12 mouse cellular contexts compared by ENCODE assay signal in the genomic region with DNA sequence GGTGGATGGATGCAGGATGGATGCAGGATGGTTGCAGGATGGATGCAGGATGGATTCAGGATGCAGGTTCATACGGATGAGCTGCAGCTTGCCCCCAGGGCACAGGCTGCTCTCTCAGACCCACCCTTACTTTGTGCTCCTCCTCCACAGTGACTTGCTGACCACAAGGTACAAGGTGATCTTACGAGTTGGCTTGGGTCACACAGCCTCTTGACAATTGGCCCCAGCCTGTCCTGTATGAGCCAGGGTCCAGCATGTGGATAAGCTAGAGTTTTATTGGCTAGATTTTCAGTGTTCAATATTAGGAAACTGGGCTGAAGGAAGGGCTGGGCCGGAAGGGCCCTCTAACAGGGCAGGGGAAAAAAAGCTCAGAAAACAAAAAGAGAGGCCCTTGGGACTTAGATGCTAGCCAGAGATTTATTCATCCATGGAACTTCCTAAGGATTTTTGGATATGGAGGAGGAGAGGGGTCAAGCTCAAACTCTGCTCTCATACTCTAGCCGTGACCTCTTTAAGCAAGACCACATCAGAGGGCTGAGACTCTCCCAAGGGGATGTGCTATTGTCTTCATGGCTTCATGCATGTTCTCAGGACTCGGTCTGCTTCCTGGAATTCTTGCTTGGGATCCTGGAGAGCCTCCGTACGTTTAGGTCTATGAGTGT.
A peak's percentile ranks its signal among the peaks of the same experiment; 100 is the strongest.
DNase-seq lines count a peak whose midpoint lies in the region; ATAC-seq and TF ChIP-seq lines count a peak whose summit lies in the region.
"Had no signal": no experiment of that assay in that cellular context is flagged by ENCODE, and none has a peak within 500 bp of the region (broad histone marks: within the 10 kb centered on the region; RNA-seq: fewer than 3 reads in every experiment).

No protein-coding gene starts in this region.

- WGBS in hindbrain, embryonic 15.5 days: 71% methylated on average over 7 of the region's 7 CpGs
- 70% methylated on average over 7 of the region's 7 CpGs for WGBS in hindbrain, embryonic 14.5 days
- WGBS in midbrain, embryonic 10.5 days: 69% methylated on average over 7 of the region's 7 CpGs
- WGBS in midbrain, embryonic 14.5 days: 70% methylated on average over 7 of the region's 7 CpGs
- 63% methylated on average over 7 of the region's 7 CpGs for WGBS in heart, postnatal 0 days

- H3K4me1 ChIP-seq in hindbrain, embryonic 15.5 days (replicated peaks): peaks cover 23% of the 10 kb centered on the region
- peaks cover 8% of the 10 kb centered on the region; the same call in 1 of the 2 replicates for H3K4me1 ChIP-seq in hindbrain, embryonic 14.5 days (replicated peaks; ENCODE audit: control insufficient read depth, insufficient read depth, low read length)
- peaks cover 50% of the 10 kb centered on the region for H3K4me1 ChIP-seq in midbrain, embryonic 10.5 days
- H3K4me1 ChIP-seq in midbrain, embryonic 14.5 days (ENCODE audit: control insufficient read depth, insufficient read depth, low read length): peaks cover 14% of the 10 kb centered on the region
- peaks cover 45% of the 10 kb centered on the region for H3K4me1 ChIP-seq in heart, postnatal 0 days (ENCODE audit: control insufficient read depth, insufficient read depth)

- no peak for DNase-seq in hindbrain, embryonic 14.5 days (ENCODE audit: low spot score)
- no peak for DNase-seq in midbrain, embryonic 10.5 days (ENCODE audit: low spot score)
- no peak for DNase-seq in midbrain, embryonic 14.5 days
- DNase-seq in heart, postnatal 0 days (ENCODE audit: low spot score): no peak
- DNase-seq in kidney, postnatal 25 days: peak; percentile 25 to 63
- DNase-seq in retina, postnatal 1 day: no peak
- no peak for DNase-seq in adrenal gland, postnatal 36 days
- DNase-seq: cerebellum, adult 9-11 months; layer of hippocampus, adult 9-11 months; thymus, adult 18-20 months had no signal

- no peaks in the 10 kb centered on the region for H3K9me3 ChIP-seq in hindbrain, embryonic 15.5 days
- no peaks in the 10 kb centered on the region for H3K9me3 ChIP-seq in hindbrain, embryonic 14.5 days (ENCODE audit: control insufficient read depth, low read length)
- no peaks in the 10 kb centered on the region for H3K9me3 ChIP-seq in midbrain, embryonic 10.5 days (replicated peaks)
- no peaks in the 10 kb centered on the region for H3K9me3 ChIP-seq in midbrain, embryonic 14.5 days (ENCODE audit: control insufficient read depth, low read length)
- H3K9me3 ChIP-seq in heart, postnatal 0 days (replicated peaks; ENCODE audit: control insufficient read depth, low read length): no peaks in the 10 kb centered on the region

- peak; percentile 71 for TF ChIP-seq EP300 in heart, postnatal 0 days (IDR thresholded peaks at IDR 0.05; ENCODE audit: low read depth)

- no peaks in the 10 kb centered on the region for H3K36me3 ChIP-seq in hindbrain, embryonic 15.5 days
- H3K36me3 ChIP-seq in hindbrain, embryonic 14.5 days (replicated peaks; ENCODE audit: control insufficient read depth, insufficient read depth): no peaks in the 10 kb centered on the region
- no peaks in the 10 kb centered on the region for H3K36me3 ChIP-seq in midbrain, embryonic 10.5 days
- no peaks in the 10 kb centered on the region for H3K36me3 ChIP-seq in midbrain, embryonic 14.5 days (ENCODE audit: control insufficient read depth, insufficient read depth, low read length)
- H3K36me3 ChIP-seq in heart, postnatal 0 days (replicated peaks; ENCODE audit: control insufficient read depth, insufficient read depth, low read length): no peaks in the 10 kb centered on the region

- no peak overlapping the region for H3K4me2 ChIP-seq in hindbrain, embryonic 15.5 days
- H3K4me2 ChIP-seq in hindbrain, embryonic 14.5 days (replicated peaks): no peak overlapping the region
- H3K4me2 ChIP-seq in midbrain, embryonic 14.5 days (ENCODE audit: low read length): no peak overlapping the region
- H3K4me2 ChIP-seq in heart, postnatal 0 days (ENCODE audit: low read depth, low read length): no peak overlapping the region

- no peak overlapping the region for H3K4me3 ChIP-seq in hindbrain, embryonic 15.5 days
- no peak overlapping the region for H3K4me3 ChIP-seq in hindbrain, embryonic 14.5 days (replicated peaks; ENCODE audit: low read length)
- no peak overlapping the region for H3K4me3 ChIP-seq in midbrain, embryonic 10.5 days
- H3K4me3 ChIP-seq in midbrain, embryonic 14.5 days (replicated peaks; ENCODE audit: low read depth, low read length): no peak overlapping the region
- no peak overlapping the region for H3K4me3 ChIP-seq in heart, postnatal 0 days (ENCODE audit: low read depth, low read length)

- H3K27me3 ChIP-seq in hindbrain, embryonic 15.5 days: no peaks in the 10 kb centered on the region
- no peaks in the 10 kb centered on the region for H3K27me3 ChIP-seq in hindbrain, embryonic 14.5 days (ENCODE audit: control insufficient read depth, insufficient read depth, low read length)
- H3K27me3 ChIP-seq in midbrain, embryonic 10.5 days (ENCODE audit: low read depth, poor library complexity, severe bottlenecking): peaks cover 30% of the 10 kb centered on the region
- H3K27me3 ChIP-seq in midbrain, embryonic 14.5 days (ENCODE audit: control insufficient read depth, insufficient read depth, low read length): no peaks in the 10 kb centered on the region
- no peaks in the 10 kb centered on the region for H3K27me3 ChIP-seq in heart, postnatal 0 days (ENCODE audit: control insufficient read depth, insufficient read depth, low read length)

- no peak for ATAC-seq in hindbrain, embryonic 15.5 days (ENCODE audit: low FRiP score, low read depth)
- ATAC-seq in hindbrain, embryonic 14.5 days (ENCODE audit: low FRiP score): no peak
- ATAC-seq in midbrain, embryonic 14.5 days (ENCODE audit: low FRiP score, low TSS enrichment): no peak
- ATAC-seq in heart, postnatal 0 days (ENCODE audit: insufficient read depth, low read depth): peak; percentile 63

- H3K9ac ChIP-seq in hindbrain, embryonic 15.5 days: no peak overlapping the region
- H3K9ac ChIP-seq in hindbrain, embryonic 14.5 days: no peak overlapping the region
- no peak overlapping the region for H3K9ac ChIP-seq in midbrain, embryonic 14.5 days (replicated peaks; ENCODE audit: low read length)
- no peak overlapping the region for H3K9ac ChIP-seq in heart, postnatal 0 days (replicated peaks; ENCODE audit: low read depth, low read length)
- H3K9ac ChIP-seq: liver, embryonic 14.5 days had no signal

- TF ChIP-seq CTCF in heart, postnatal 0 days (IDR thresholded peaks at IDR 0.05; ENCODE audit: low read depth): no peak

- H3K27ac ChIP-seq in hindbrain, embryonic 15.5 days (replicated peaks): 0 out of 2 replicates have a peak overlapping the region, but pooled peaks have one; percentile 22
- H3K27ac ChIP-seq in hindbrain, embryonic 14.5 days: no peak overlapping the region
- peak overlapping the region; percentile 59 for H3K27ac ChIP-seq in midbrain, embryonic 10.5 days (replicated peaks)
- H3K27ac ChIP-seq in midbrain, embryonic 14.5 days (replicated peaks; ENCODE audit: low read depth, low read length): no peak overlapping the region
- peak overlapping the region; percentile 79 for H3K27ac ChIP-seq in heart, postnatal 0 days (ENCODE audit: low read depth)
- H3K27ac ChIP-seq: liver, embryonic 14.5 days had no signal

Comparison
In these comparisons a context has a peak if more than half of its experiments do, and no peak if none do; other contexts are left out.
1. H3K27ac ChIP-seq: peak in hindbrain, embryonic 15.5 days (single experiment), midbrain, embryonic 10.5 days (single experiment) and heart, postnatal 0 days (single experiment); none in hindbrain, embryonic 14.5 days (single experiment) and midbrain, embryonic 14.5 days (single experiment).
2. DNase-seq: peak in kidney, postnatal 25 days (2 of 2); none in hindbrain, embryonic 14.5 days (single experiment), midbrain, embryonic 10.5 days (single experiment), midbrain, embryonic 14.5 days (single experiment), heart, postnatal 0 days (single experiment), retina, postnatal 1 day (single experiment) and adrenal gland, postnatal 36 days (0 of 2).